In the genomic region with DNA sequence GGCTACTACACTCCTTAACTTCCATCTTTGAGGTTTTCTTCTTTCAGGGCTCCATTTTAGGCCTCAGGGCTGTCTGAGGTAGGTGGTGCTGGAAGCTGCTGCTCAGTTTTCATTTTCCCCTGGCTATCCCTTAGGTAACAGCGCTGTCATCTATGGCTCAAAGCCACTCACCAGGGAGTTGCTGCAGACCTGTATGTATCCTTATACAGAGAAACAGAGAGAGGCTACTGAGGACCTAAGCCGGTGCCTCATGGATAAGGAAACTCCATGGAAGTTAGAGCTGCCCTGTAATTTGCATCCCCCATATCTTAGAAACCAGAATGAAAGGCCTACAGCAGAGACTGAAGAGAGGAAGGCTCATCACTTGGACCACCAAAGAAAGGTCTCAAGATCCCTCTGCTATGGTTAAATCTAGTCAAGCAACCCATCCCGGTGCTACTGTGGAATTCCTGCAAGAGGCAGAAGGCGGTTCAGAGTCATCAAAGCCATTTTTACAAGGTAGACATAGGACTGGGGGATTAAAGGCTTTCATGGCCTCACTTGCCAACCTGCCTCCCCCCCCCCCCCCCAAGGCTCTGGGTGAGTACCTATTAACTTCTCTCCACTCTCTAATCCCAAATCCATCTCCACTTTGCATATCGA, we compare ENCODE assay signal across 8 mouse cellular contexts. TPM values are rescaled to one million over a fixed set of nuclear protein-coding genes. Genes with fewer than 3 reads are reported as not detected.
DNase-seq lines count a peak whose midpoint lies in the region; ATAC-seq and TF ChIP-seq lines count a peak whose summit lies in the region.

No protein-coding gene starts in this region.

- no peak for TF ChIP-seq POLR2A in MEL (IDR thresholded peaks at IDR 0.05; ENCODE audit: control insufficient read depth in 1 of 2, insufficient read depth in 1 of 2, low read depth in 1 of 2, low read length in 2 of 2, poor library complexity in 1 of 2)

- peak overlapping the region; percentile 83 for H3K4me3 ChIP-seq in heart, embryonic 11.5 days (ENCODE audit: low read depth, low read length)
- H3K4me3 ChIP-seq in MEL (ENCODE audit: control insufficient read depth in 1 of 2, insufficient read depth in 1 of 2, low read depth in 2 of 2, low read length in 2 of 2) = peak overlapping the region; percentile 72 to 79
- H3K4me3 ChIP-seq in hindbrain, embryonic 11.5 days (ENCODE audit: low read depth, low read length) = peak overlapping the region; percentile 79
- peak overlapping the region; percentile 73 for H3K4me3 ChIP-seq in midbrain, embryonic 13.5 days (replicated peaks)

- H3K9me3 ChIP-seq in heart, embryonic 11.5 days (replicated peaks; ENCODE audit: control insufficient read depth, low read length) = no peaks in the 10 kb centered on the region
- no peaks in the 10 kb centered on the region for H3K9me3 ChIP-seq in MEL (replicated peaks; ENCODE audit: insufficient read depth, low read length)
- no peaks in the 10 kb centered on the region for H3K9me3 ChIP-seq in hindbrain, embryonic 11.5 days (ENCODE audit: control insufficient read depth, low read length)
- H3K9me3 ChIP-seq in midbrain, embryonic 13.5 days = no peaks in the 10 kb centered on the region

- H3K9ac ChIP-seq in heart, embryonic 11.5 days (ENCODE audit: low read depth, low read length) = peak overlapping the region; percentile 90
- H3K9ac ChIP-seq in MEL (ENCODE audit: control insufficient read depth, low read depth, low read length, poor library complexity, severe bottlenecking) = peak overlapping the region; percentile 67
- no peak overlapping the region for H3K9ac ChIP-seq in hindbrain, embryonic 11.5 days (ENCODE audit: low read depth, low read length)
- H3K9ac ChIP-seq in midbrain, embryonic 13.5 days (replicated peaks) = peak overlapping the region; percentile 93; the same call in 1 of the 2 replicates

- TF ChIP-seq EP300 in MEL (IDR thresholded peaks at IDR 0.05; ENCODE audit: low read depth in 1 of 2, low read length in 2 of 2) = no peak

- TF ChIP-seq CTCF in MEL (IDR thresholded peaks at IDR 0.05 in 2 of 3, conservative IDR thresholded peaks at IDR 0.05 in 1 of 3; ENCODE audit: control insufficient read depth in 1 of 3, insufficient read depth in 1 of 3, low read depth in 2 of 3, low read length in 3 of 3, poor library complexity in 1 of 3, severe bottlenecking in 1 of 3) = no peak

- intact Hi-C loops in left cerebral cortex, postnatal 25 days (cut with DNase I) = loop anchor here (5.0 kb wide), 2 partner anchors 168 to 188 kb away; no protein-coding TSS in a partner anchor

- WGBS in heart, embryonic 11.5 days (ENCODE audit: insufficient replicate concordance) = 77% methylated on average over 5 of the region's 5 CpGs
- 90% methylated on average over 5 of the region's 5 CpGs for WGBS in hindbrain, embryonic 11.5 days
- WGBS in midbrain, embryonic 13.5 days = 87% methylated on average over 5 of the region's 5 CpGs

- H3K4me1 ChIP-seq in heart, embryonic 11.5 days (ENCODE audit: control insufficient read depth, insufficient read depth, low read length) = peaks cover 30% of the 10 kb centered on the region
- H3K4me1 ChIP-seq in MEL (ENCODE audit: control insufficient read depth in 1 of 2, insufficient read depth in 2 of 2, low read length in 2 of 2) = peaks cover 18 to 20% of the 10 kb centered on the region in 2 experiments
- 0 out of 2 replicates have a peak, but pooled peaks cover 2% of the 10 kb centered on the region for H3K4me1 ChIP-seq in hindbrain, embryonic 11.5 days (replicated peaks; ENCODE audit: control insufficient read depth, insufficient read depth, low read length)
- H3K4me1 ChIP-seq in midbrain, embryonic 13.5 days (replicated peaks) = peaks cover 49% of the 10 kb centered on the region

- peaks cover 9% of the 10 kb centered on the region for H3K36me3 ChIP-seq in heart, embryonic 11.5 days (ENCODE audit: control insufficient read depth, insufficient read depth, low read length)
- peaks cover 0 to 22% of the 10 kb centered on the region in 2 experiments; a peak in 2 of 4 replicates for H3K36me3 ChIP-seq in MEL (ENCODE audit: control insufficient read depth in 1 of 2, insufficient read depth in 2 of 2, low read length in 2 of 2)
- peaks cover 7% of the 10 kb centered on the region for H3K36me3 ChIP-seq in hindbrain, embryonic 11.5 days (ENCODE audit: control insufficient read depth, insufficient read depth, low read length)
- peaks cover 25% of the 10 kb centered on the region for H3K36me3 ChIP-seq in midbrain, embryonic 13.5 days

- peak overlapping the region; percentile 98 for H3K4me2 ChIP-seq in heart, embryonic 11.5 days
- peak overlapping the region; percentile 94 for H3K4me2 ChIP-seq in hindbrain, embryonic 11.5 days (replicated peaks; ENCODE audit: low read depth, low read length)
- H3K4me2 ChIP-seq in midbrain, embryonic 13.5 days (replicated peaks) = peak overlapping the region; percentile 91

- H3K27me3 ChIP-seq in heart, embryonic 11.5 days (ENCODE audit: control insufficient read depth, insufficient read depth, low read length) = no peaks in the 10 kb centered on the region
- H3K27me3 ChIP-seq in MEL (ENCODE audit: control insufficient read depth in 1 of 2, insufficient read depth in 2 of 2, low read length in 2 of 2) = no peaks in the 10 kb centered on the region
- no peaks in the 10 kb centered on the region for H3K27me3 ChIP-seq in hindbrain, embryonic 11.5 days (ENCODE audit: control insufficient read depth, insufficient read depth, low read length)
- no peaks in the 10 kb centered on the region for H3K27me3 ChIP-seq in midbrain, embryonic 13.5 days

- no peak for DNase-seq in heart, adult 8-10 months (ENCODE audit: low spot score)
- DNase-seq in MEL (ENCODE audit: low read depth, low spot score) = no peak
- no peak for DNase-seq in hindbrain, embryonic 11.5 days (ENCODE audit: low spot score)
- no peak for DNase-seq in left cerebral cortex, postnatal 25 days (ENCODE audit: low spot score in 2 of 2)
- DNase-seq in layer of hippocampus, adult 8-10 months (ENCODE audit: low spot score in 2 of 2) = no peak
- DNase-seq in kidney, postnatal 10 days = no peak

- no peak for ATAC-seq in heart, embryonic 11.5 days (replicated peaks; ENCODE audit: insufficient number of reproducible peaks, low FRiP score, low TSS enrichment)
- ATAC-seq in hindbrain, embryonic 11.5 days (ENCODE audit: low FRiP score) = no peak
- no peak for ATAC-seq in midbrain, embryonic 13.5 days

- TF ChIP-seq RAD21 in MEL (IDR thresholded peaks at IDR 0.05; ENCODE audit: low read depth, low read length) = no peak

- H3K79me2 ChIP-seq in MEL (ENCODE audit: control insufficient read depth, insufficient read depth, low read length, poor library complexity) = peaks cover 8% of the 10 kb centered on the region

- peak overlapping the region; percentile 73; the same call in 1 of the 2 replicates for H3K27ac ChIP-seq in heart, embryonic 11.5 days (ENCODE audit: low read depth, low read length)
- peak overlapping the region; percentile 71; the same call in 1 of the 2 replicates for H3K27ac ChIP-seq in MEL (ENCODE audit: control insufficient read depth, low read depth, low read length)
- H3K27ac ChIP-seq in hindbrain, embryonic 11.5 days (ENCODE audit: low read depth, low read length) = no peak overlapping the region
- peak overlapping the region; percentile 94; the same call in 1 of the 2 replicates for H3K27ac ChIP-seq in midbrain, embryonic 13.5 days

RNA-seq across cellular contexts. Expression of gene Uckl1, which starts 4.4 kb away (rescaled TPM):
- polyA plus RNA-seq in heart, embryonic 11.5 days (2014; fragmentation: Nextera tagmentation; extraction: Ambion mirVana) = 66.2 and 66.7 TPM in 2 replicates
- total RNA-seq in heart, adult 8-10 months (2022) = 10 to 100 TPM; 26.8 to 39.2 (median 35.0) TPM
- 15.2 and 15.6 TPM in 2 replicates for total RNA-seq in MEL (2012; rRNA removed)
- 10 to 100 TPM in 1 of 2 experiments, not detected in 1; 24.6 TPM for polyA plus RNA-seq in MEL (2012; ENCODE audit: insufficient read depth in 1 of 2, insufficient read length in 2 of 2, low read depth in 1 of 2, low replicate concordance in 2 of 2, missing spikeins in 1 of 2)
- polyA plus RNA-seq in hindbrain, embryonic 11.5 days (2014; fragmentation: Nextera tagmentation; extraction: Ambion mirVana) = 54.1 and 57.7 TPM in 2 replicates
- 71.2 and 82.5 TPM in 2 replicates for polyA plus RNA-seq in midbrain, embryonic 13.5 days (2015; fragmentation: Nextera tagmentation; extraction: Ambion mirVana)
- 10 to 100 TPM; 44.2 to 50.5 TPM for total RNA-seq in left cerebral cortex, postnatal 25 days (2021)
- total RNA-seq in layer of hippocampus, adult 8-10 months (2022) = 10 to 100 TPM; 69.9 to 90.4 (median 73.4) TPM

RNA-seq across cellular contexts. Expression of gene Prpf6, which starts 11.4 kb away (rescaled TPM):
- 45.5 and 53.2 TPM in 2 replicates for polyA plus RNA-seq in heart, embryonic 11.5 days (2014; fragmentation: Nextera tagmentation; extraction: Ambion mirVana)
- total RNA-seq in heart, adult 8-10 months (2022) = 10 to 100 TPM; 34.3 to 42.6 (median 35.0) TPM
- total RNA-seq in MEL (2012; rRNA removed) = 56.0 and 58.7 TPM in 2 replicates
- 10 to 100 TPM in 1 of 2 experiments, not detected in 1; 69.4 TPM for polyA plus RNA-seq in MEL (2012; ENCODE audit: insufficient read depth in 1 of 2, insufficient read length in 2 of 2, low read depth in 1 of 2, low replicate concordance in 2 of 2, missing spikeins in 1 of 2)
- polyA plus RNA-seq in hindbrain, embryonic 11.5 days (2014; fragmentation: Nextera tagmentation; extraction: Ambion mirVana) = 66.5 and 78.1 TPM in 2 replicates
- polyA plus RNA-seq in midbrain, embryonic 13.5 days (2015; fragmentation: Nextera tagmentation; extraction: Ambion mirVana) = 71.7 and 72.8 TPM in 2 replicates
- 10 to 100 TPM; 51.0 to 51.7 TPM for total RNA-seq in left cerebral cortex, postnatal 25 days (2021)
- total RNA-seq in layer of hippocampus, adult 8-10 months (2022) = 10 to 100 TPM; 59.5 to 63.3 (median 59.8) TPM

RNA-seq across cellular contexts. Expression of gene Zfp512b, which starts 12.4 kb away (rescaled TPM):
- polyA plus RNA-seq in heart, embryonic 11.5 days (2014; fragmentation: Nextera tagmentation; extraction: Ambion mirVana) = 26.3 and 26.5 TPM in 2 replicates
- total RNA-seq in heart, adult 8-10 months (2022) = 10 to 100 TPM; 11.0 to 18.7 (median 14.0) TPM
- total RNA-seq in MEL (2012; rRNA removed) = 13.4 and 15.5 TPM in 2 replicates
- polyA plus RNA-seq in MEL (2012; ENCODE audit: insufficient read depth in 1 of 2, insufficient read length in 2 of 2, low read depth in 1 of 2, low replicate concordance in 2 of 2, missing spikeins in 1 of 2) = 10 to 100 TPM in 1 of 2 experiments, not detected in 1; 37.6 TPM
- 25.4 and 30.8 TPM in 2 replicates for polyA plus RNA-seq in hindbrain, embryonic 11.5 days (2014; fragmentation: Nextera tagmentation; extraction: Ambion mirVana)
- polyA plus RNA-seq in midbrain, embryonic 13.5 days (2015; fragmentation: Nextera tagmentation; extraction: Ambion mirVana) = 68.1 and 70.2 TPM in 2 replicates
- 10 to 100 TPM; 76.5 to 89.2 TPM for total RNA-seq in left cerebral cortex, postnatal 25 days (2021)
- 100 to 1,000 TPM in 1 of 4 experiments, 10 to 100 TPM in 3; 89.3 to 104 (median 93.8) TPM for total RNA-seq in layer of hippocampus, adult 8-10 months (2022)

RNA-seq across cellular contexts. Expression of gene Samd10, which starts 18.8 kb away (rescaled TPM):
- 13.7 and 14.6 TPM in 2 replicates for polyA plus RNA-seq in heart, embryonic 11.5 days (2014; fragmentation: Nextera tagmentation; extraction: Ambion mirVana)
- total RNA-seq in heart, adult 8-10 months (2022) = 1 to 10 TPM; 1.2 to 1.6 (median 1.5) TPM
- total RNA-seq in MEL (2012; rRNA removed) = 0.56 and 0.89 TPM in 2 replicates
- 1 to 10 TPM in 1 of 2 experiments, not detected in 1; 4.6 TPM for polyA plus RNA-seq in MEL (2012; ENCODE audit: insufficient read depth in 1 of 2, insufficient read length in 2 of 2, low read depth in 1 of 2, low replicate concordance in 2 of 2, missing spikeins in 1 of 2)
- polyA plus RNA-seq in hindbrain, embryonic 11.5 days (2014; fragmentation: Nextera tagmentation; extraction: Ambion mirVana) = 75.9 and 77.7 TPM in 2 replicates
- polyA plus RNA-seq in midbrain, embryonic 13.5 days (2015; fragmentation: Nextera tagmentation; extraction: Ambion mirVana) = 171 and 176 TPM in 2 replicates
- total RNA-seq in left cerebral cortex, postnatal 25 days (2021) = 10 to 100 TPM; 19.4 to 20.2 TPM
- 10 to 100 TPM; 14.1 to 17.8 (median 16.2) TPM for total RNA-seq in layer of hippocampus, adult 8-10 months (2022)

RNA-seq across cellular contexts. Expression of gene Dnajc5, which starts 60.0 kb away (rescaled TPM):
- polyA plus RNA-seq in heart, embryonic 11.5 days (2014; fragmentation: Nextera tagmentation; extraction: Ambion mirVana) = 69.0 and 76.1 TPM in 2 replicates
- 10 to 100 TPM; 57.8 to 71.4 (median 65.0) TPM for total RNA-seq in heart, adult 8-10 months (2022)
- total RNA-seq in MEL (2012; rRNA removed) = 50.6 and 51.9 TPM in 2 replicates
- 100 to 1,000 TPM in 1 of 2 experiments, 10 to 100 TPM in 1; 57.9 to 338 TPM for polyA plus RNA-seq in MEL (2012; ENCODE audit: insufficient read depth in 1 of 2, insufficient read length in 2 of 2, low read depth in 1 of 2, low replicate concordance in 2 of 2, missing spikeins in 1 of 2)
- polyA plus RNA-seq in hindbrain, embryonic 11.5 days (2014; fragmentation: Nextera tagmentation; extraction: Ambion mirVana) = 97.1 and 104 TPM in 2 replicates
- 198 and 209 TPM in 2 replicates for polyA plus RNA-seq in midbrain, embryonic 13.5 days (2015; fragmentation: Nextera tagmentation; extraction: Ambion mirVana)
- 100 to 1,000 TPM; 289 to 296 TPM for total RNA-seq in left cerebral cortex, postnatal 25 days (2021)
- 100 to 1,000 TPM; 243 to 289 (median 265) TPM for total RNA-seq in layer of hippocampus, adult 8-10 months (2022)
